Mouse (Mus musculus) testis, adult 2 months (tissue): ENCODE results near the gene Szt2. TPM values are rescaled to one million over a fixed set of nuclear protein-coding genes. Genes with fewer than 3 reads are reported as not detected.
A peak's percentile ranks its signal among the peaks of the same experiment; 100 is the strongest.

Source experiments
- H3K27ac ChIP-seq: fragments of 200-500 bp; 2 replicates; pipeline ENCODE4 v1.5.1; 2012; ENCODE audit warnings: low read depth, low read length; ENCODE audit not compliant: control insufficient read depth, insufficient read depth
- H3K27me3 ChIP-seq: fragments of 200-500 bp; 2 replicates; pipeline ENCODE4 v1.6.1; 2012; ENCODE audit warnings: mild to moderate bottlenecking, low read length, moderate library complexity; ENCODE audit not compliant: control insufficient read depth, insufficient read depth
- H3K36me3 ChIP-seq: fragments of 200-500 bp; 2 replicates; pipeline ENCODE4 v1.6.1; 2012; ENCODE audit warnings: mild to moderate bottlenecking, low read length; ENCODE audit not compliant: control insufficient read depth, insufficient read depth
- H3K4me1 ChIP-seq: fragments of 200-500 bp; 2 replicates; pipeline ENCODE4 v1.6.1; 2012; ENCODE audit warnings: low read length; ENCODE audit not compliant: control insufficient read depth, insufficient read depth
- H3K4me3 ChIP-seq: fragments of 200-500 bp; 2 replicates; pipeline ENCODE4 v1.5.1; 2012; ENCODE audit warnings: low read depth, mild to moderate bottlenecking, low read length, moderate library complexity, mixed read lengths; ENCODE audit not compliant: control insufficient read depth
- CTCF ChIP-seq: fragments of 200-500 bp; IDR thresholded peaks from 2 replicates; pipeline ENCODE4 v1.5.1; 2012; ENCODE audit warnings: low read depth, mild to moderate bottlenecking, inconsistent platforms, low read length, moderate library complexity; ENCODE audit not compliant: control insufficient read depth, insufficient read depth, insufficient replicate concordance
- POLR2A ChIP-seq: fragments of 200-500 bp; IDR thresholded peaks from 2 replicates; pipeline ENCODE4 v1.6.1; 2012; ENCODE audit warnings: low read depth, mild to moderate bottlenecking, inconsistent platforms, low read length, moderate library complexity; ENCODE audit not compliant: control insufficient read depth
- polyA plus RNA-seq: library from polyadenylated mRNA; depleted of rRNA; stranded (reverse); fragments of >200 nt; gene quantifications from 2 replicates; pipeline ENCODE4 v1.2.3, GENCODE M21; 2012

Gene Szt2
- polyA plus RNA-seq, 1 experiment: 14.2 TPM

GRCm38 (mm10) chr4:118354289-118354688 lies 54.8 kb downstream of the Szt2 start:
- no peaks in the 10 kb centered on the region for H3K27me3 ChIP-seq

DNA sequence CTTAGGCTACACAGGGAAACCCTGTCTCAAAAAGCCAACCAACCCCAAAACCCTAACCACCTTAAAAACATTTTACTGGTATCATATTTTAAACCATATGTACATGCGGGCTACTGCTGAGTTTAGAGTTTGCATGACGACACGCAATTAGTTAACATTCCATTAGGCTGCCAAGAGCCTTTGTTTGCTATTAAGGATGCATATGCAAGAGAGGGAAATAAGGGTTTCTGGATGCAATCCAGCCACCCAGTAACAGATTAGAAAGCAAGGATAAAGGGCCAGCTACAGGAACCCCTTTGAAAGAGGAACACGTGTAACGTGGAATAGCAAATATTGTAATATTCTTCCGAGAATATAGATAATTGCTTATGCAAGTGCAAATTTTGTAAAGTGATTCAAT lies 55.4 kb downstream of the Szt2 start:
- Histone ChIP-seq H3K27ac (no peak overlapping the region), H3K4me1 (no peaks in the 10 kb centered on the region), H3K36me3 (no peaks in the 10 kb centered on the region), H3K4me3 (no peak overlapping the region), H3K27me3 (no peaks in the 10 kb centered on the region)
- TF ChIP-seq CTCF (no peak), POLR2A (no peak)

More at GRCm38 (mm10) chr4:118354289-118354688, 54.8 kb downstream of the Szt2 start:
- Histone ChIP-seq H3K4me1 (no peaks in the 10 kb centered on the region), H3K36me3 (no peaks in the 10 kb centered on the region), H3K4me3 (no peak overlapping the region), H3K27ac (no peak overlapping the region)
- TF ChIP-seq CTCF: no peak
- no peak for TF ChIP-seq POLR2A

- Histone ChIP-seq H3K27me3 (no peaks in the 10 kb centered on the region), H3K36me3 (no peaks in the 10 kb centered on the region), H3K4me3 (no peak overlapping the region), H3K4me1 (no peaks in the 10 kb centered on the region), H3K27ac (no peak overlapping the region)
- TF ChIP-seq POLR2A (no peak), CTCF (no peak)
Observed at GRCm38 (mm10) chr4:118351828-118352227, 57.2 kb downstream of the Szt2 start.

DNA sequence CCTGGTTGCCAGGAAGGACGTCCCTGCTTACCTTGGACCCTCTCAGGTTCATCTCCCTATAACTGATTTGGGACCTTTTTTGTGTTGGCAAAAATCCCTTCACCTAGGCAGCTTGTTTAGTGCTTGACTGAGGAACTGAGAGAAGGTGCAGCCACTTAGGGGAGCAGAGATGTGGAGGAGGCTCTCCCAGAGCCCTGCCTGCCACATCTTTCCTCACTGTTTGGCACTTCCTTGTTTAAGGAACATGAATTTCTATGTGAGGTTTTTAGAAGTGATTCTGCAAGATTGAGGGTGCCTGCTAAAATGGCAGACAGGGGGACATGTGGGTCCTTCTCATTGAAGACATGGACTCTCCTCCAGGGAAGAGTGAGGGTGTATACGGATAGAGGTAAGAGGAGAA lies 58.2 kb downstream of the Szt2 start:
- no peaks in the 10 kb centered on the region for H3K36me3 ChIP-seq
- H3K4me1 ChIP-seq: no peaks in the 10 kb centered on the region
- no peaks in the 10 kb centered on the region for H3K27me3 ChIP-seq
- no peak for TF ChIP-seq CTCF
- TF ChIP-seq POLR2A: no peak
- H3K4me3 ChIP-seq: no peak overlapping the region
- no peak overlapping the region for H3K27ac ChIP-seq

DNA sequence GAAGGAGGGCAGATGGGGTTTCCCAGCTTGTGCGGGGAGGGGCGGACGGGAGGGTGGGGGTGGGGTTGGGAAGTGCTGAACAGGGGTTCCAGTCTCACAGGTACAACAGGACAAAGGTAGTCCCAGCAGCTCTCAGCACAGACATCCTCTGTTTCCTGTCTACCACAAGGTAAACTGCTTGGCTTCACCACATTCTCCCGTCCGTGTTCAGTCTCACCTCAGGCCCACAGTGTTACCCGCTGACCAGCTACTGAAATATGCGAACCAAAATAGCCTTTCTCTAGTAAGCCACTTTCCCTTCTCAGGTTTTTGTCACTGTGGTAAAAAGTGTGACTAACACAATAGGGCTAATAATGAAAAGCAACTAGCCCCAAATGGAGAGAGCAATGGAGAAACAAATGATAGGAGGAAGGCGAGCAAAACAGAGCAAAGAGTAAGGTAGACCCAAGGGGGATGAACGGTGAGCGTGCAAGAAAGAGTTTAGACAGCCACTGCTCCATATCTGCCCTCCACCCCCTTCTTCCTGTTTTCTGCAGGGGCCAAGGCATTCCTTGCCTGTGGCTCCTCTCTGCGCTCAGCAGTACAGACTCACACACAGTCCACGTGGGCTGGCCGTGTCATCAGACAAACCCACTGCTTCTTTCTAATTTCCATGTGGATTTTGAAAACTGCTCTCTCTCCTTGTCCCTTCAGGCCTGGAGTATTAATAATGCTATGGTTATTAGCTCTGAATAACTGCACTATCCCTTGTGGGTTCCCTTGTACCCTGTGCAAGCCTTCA lies 61.4 kb downstream of the Szt2 start:
- Histone ChIP-seq H3K4me1 (no peaks in the 10 kb centered on the region), H3K4me3 (no peak overlapping the region), H3K36me3 (no peaks in the 10 kb centered on the region), H3K27me3 (no peaks in the 10 kb centered on the region), H3K27ac (no peak overlapping the region)
- TF ChIP-seq CTCF (no peak), POLR2A (no peak)

DNA sequence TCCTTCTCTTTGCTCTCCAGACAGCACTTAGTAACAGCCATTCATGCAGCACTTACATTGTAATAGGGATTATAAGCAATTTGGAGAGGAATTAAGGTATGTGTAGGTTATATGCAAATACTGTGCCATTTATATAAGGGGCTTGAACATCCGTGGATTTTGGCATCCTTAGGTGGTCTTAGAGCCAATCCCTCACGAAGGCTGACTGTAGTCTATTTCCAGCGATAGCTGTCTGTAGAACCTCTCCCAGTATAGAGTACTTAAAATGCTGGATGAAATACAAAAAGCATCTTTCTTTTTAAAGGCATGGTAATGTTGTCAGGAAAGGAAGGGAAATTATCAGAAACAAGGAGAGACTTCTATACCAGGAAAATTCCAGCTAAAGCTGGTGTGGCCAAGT lies 67.6 kb downstream of the Szt2 start:
- no peaks in the 10 kb centered on the region for H3K27me3 ChIP-seq
- TF ChIP-seq POLR2A: no peak
- no peak for TF ChIP-seq CTCF
- H3K36me3 ChIP-seq: no peaks in the 10 kb centered on the region
- H3K4me1 ChIP-seq: no peaks in the 10 kb centered on the region
- H3K27ac ChIP-seq: no peak overlapping the region
- H3K4me3 ChIP-seq: no peak overlapping the region

GRCm38 (mm10) chr4:118336658-118337057 lies 72.4 kb downstream of the Szt2 start:
- H3K27ac ChIP-seq: no peak overlapping the region

More at GRCm38 (mm10) chr4:118336658-118337057, 72.4 kb downstream of the Szt2 start:
- no peak overlapping the region for H3K4me3 ChIP-seq
- no peaks in the 10 kb centered on the region for H3K36me3 ChIP-seq
- H3K27me3 ChIP-seq: no peaks in the 10 kb centered on the region
- peak; percentile 59; the same call in 1 of the 2 replicates for TF ChIP-seq CTCF
- TF ChIP-seq POLR2A: no peak
- no peaks in the 10 kb centered on the region for H3K4me1 ChIP-seq
